Mouse (Mus musculus) forelimb bud, embryonic 11.5 days (tissue): ENCODE results near the gene Mb21d2.

Source experiments
- DNase-seq: peaks from one replicate; pipeline ENCODE4 v3.0.0-alpha.2; 2012; ENCODE audit warnings: low read depth, low spot score

Gene Mb21d2

DNA sequence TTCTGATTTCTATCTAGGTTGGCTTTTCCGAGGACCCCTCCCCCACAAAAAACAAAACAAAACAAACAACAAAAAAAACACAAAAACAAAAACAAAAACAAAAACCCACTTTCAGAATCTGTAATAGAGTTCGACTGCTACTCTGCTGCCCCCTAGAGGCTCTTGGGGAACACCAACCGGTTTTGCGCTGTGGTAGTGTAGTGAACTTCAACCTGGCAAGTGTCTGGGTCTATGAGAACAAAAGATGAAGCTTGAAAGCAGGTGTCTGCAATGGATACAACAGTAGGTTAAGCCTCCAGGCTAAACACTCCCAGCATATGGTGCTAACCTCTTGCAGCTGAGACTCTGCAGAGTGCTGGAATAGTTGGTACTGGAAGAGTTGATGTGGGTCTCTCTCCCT lies 136.4 kb downstream of the Mb21d2 start:
- DNase-seq = peak; percentile 51
